Mouse (Mus musculus) CH12.LX (cell line): ENCODE data around the gene Zswim3. TPM values are rescaled to one million over a fixed set of nuclear protein-coding genes. Genes with fewer than 3 reads are reported as not detected.

Experiments used
- DNase-seq: peaks from one replicate; pipeline ENCODE4 v3.0.0-alpha.2; 2013; ENCODE audit errors: extremely low read depth
- H3K27ac ChIP-seq: 2 replicates; pipeline ENCODE4 v1.5.1; 2012; ENCODE audit warnings: low read depth, mild to moderate bottlenecking, control low read depth, moderate library complexity; ENCODE audit not compliant: insufficient read depth
- H3K27me3 ChIP-seq: replicated peaks from 2 replicates; pipeline ENCODE3; 2012; ENCODE audit warnings: inconsistent platforms
- H3K36me3 ChIP-seq, 2 experiments: replicated peaks in 1 of 2; 2 replicates each; pipeline versions ENCODE3 to v1.6.1; 2012; ENCODE audit warnings: inconsistent platforms in 1 of 2, low read length in 1 of 2, mild to moderate bottlenecking in 1 of 2, mixed read lengths in 1 of 2, moderate library complexity in 1 of 2; ENCODE audit not compliant: control insufficient read depth in 1 of 2, insufficient read depth in 1 of 2
- H3K4me1 ChIP-seq, 2 experiments: 2 replicates each; pipeline ENCODE4 v1.6.1; 2012; ENCODE audit warnings: inconsistent platforms in 1 of 2, moderate library complexity in 1 of 2; ENCODE audit not compliant: insufficient read depth in 2 of 2, control insufficient read depth in 1 of 2
- H3K4me2 ChIP-seq: 2 replicates; pipeline ENCODE4 v1.6.1; 2012; ENCODE audit warnings: low read depth, mild to moderate bottlenecking, control low read depth; ENCODE audit not compliant: poor library complexity, insufficient read depth, severe bottlenecking
- H3K4me3 ChIP-seq, 3 experiments: fragments of 150-350 bp in 1 of 3; sonication (generic) in 1 of 3; replicated peaks in 1 of 3; 2 replicates each; pipeline versions ENCODE3 to v1.5.1; 2011 to 2012; ENCODE audit warnings: low read depth in 2 of 3, low read length in 2 of 3, mild to moderate bottlenecking in 2 of 3, moderate library complexity in 2 of 3, control low read depth in 1 of 3, improper control_type of control experiment in 1 of 3, inconsistent platforms in 1 of 3, mixed read lengths in 1 of 3; ENCODE audit not compliant: poor library complexity in 1 of 3
- H3K79me2 ChIP-seq: replicated peaks from 2 replicates; pipeline ENCODE4 v1.6.1; 2012; ENCODE audit warnings: mild to moderate bottlenecking, moderate library complexity; ENCODE audit not compliant: control insufficient read depth, poor library complexity, insufficient read depth, severe bottlenecking; ENCODE audit errors: extremely low read depth
- H3K9ac ChIP-seq: 2 replicates; pipeline ENCODE4 v1.6.1; 2012; ENCODE audit warnings: low read depth, mild to moderate bottlenecking, control low read depth, moderate library complexity; ENCODE audit not compliant: insufficient read depth
- H3K9me3 ChIP-seq: replicated peaks from 2 replicates; pipeline ENCODE3; 2012; ENCODE audit warnings: low read length, inconsistent platforms, mixed read lengths
- CHD1 ChIP-seq: IDR thresholded peaks from 2 replicates; pipeline ENCODE4 v1.6.1; 2012; ENCODE audit warnings: low read depth, low read length, improper control_type of control experiment, inconsistent platforms
- CHD2 ChIP-seq: IDR thresholded peaks from 2 replicates; pipeline ENCODE4 v1.6.1; 2011; ENCODE audit warnings: low read length, improper control_type of control experiment
- CTCF ChIP-seq, 2 experiments: IDR thresholded peaks in 1 of 2; conservative IDR thresholded peaks in 1 of 2; 2 replicates each; pipeline ENCODE4 v1.5.1; 2011 to 2012; ENCODE audit warnings: low read depth in 2 of 2, low read length in 2 of 2, improper control_type of control experiment in 1 of 2, inconsistent platforms in 1 of 2, mild to moderate bottlenecking in 1 of 2, moderate library complexity in 1 of 2
- E2F4 ChIP-seq: IDR thresholded peaks from 2 replicates; pipeline ENCODE4 v1.6.1; 2011; ENCODE audit warnings: low read depth, low read length, improper control_type of control experiment; ENCODE audit not compliant: insufficient replicate concordance
- ELF1 ChIP-seq: IDR thresholded peaks from 2 replicates; pipeline ENCODE4 v1.6.1; 2014; ENCODE audit warnings: low read depth, mild to moderate bottlenecking, inconsistent platforms, low read length, improper control_type of control experiment
- EP300 ChIP-seq: IDR thresholded peaks from 2 replicates; pipeline ENCODE4 v1.6.1; 2011; ENCODE audit warnings: low read length, improper control_type of control experiment
- ETS1 ChIP-seq: conservative IDR thresholded peaks from 2 replicates; pipeline ENCODE4 v1.6.1; 2012; ENCODE audit warnings: low read depth, mild to moderate bottlenecking, inconsistent platforms, low read length, improper control_type of control experiment, moderate library complexity
- GABPA ChIP-seq: IDR thresholded peaks from 2 replicates; pipeline ENCODE4 v1.6.1; 2012; ENCODE audit warnings: low read depth, low read length, improper control_type of control experiment, inconsistent platforms; ENCODE audit not compliant: insufficient replicate concordance
- HCFC1 ChIP-seq: IDR thresholded peaks from 2 replicates; pipeline ENCODE4 v1.6.1; 2012; ENCODE audit warnings: low read depth, mild to moderate bottlenecking, inconsistent platforms, low read length, improper control_type of control experiment
- JUND ChIP-seq: conservative IDR thresholded peaks from 2 replicates; pipeline ENCODE4 v1.6.1; 2011; ENCODE audit warnings: low read depth, low read length, improper control_type of control experiment
- KAT2A ChIP-seq: IDR thresholded peaks from 2 replicates; pipeline ENCODE4 v1.6.1; 2012; ENCODE audit warnings: low read length, improper control_type of control experiment, inconsistent platforms; ENCODE audit not compliant: insufficient replicate concordance
- MAFK ChIP-seq: IDR thresholded peaks from 2 replicates; pipeline ENCODE4 v1.6.1; 2011; ENCODE audit warnings: low read length, improper control_type of control experiment; ENCODE audit not compliant: insufficient replicate concordance
- MYC ChIP-seq: IDR thresholded peaks from 2 replicates; pipeline ENCODE4 v1.6.1; 2011; ENCODE audit warnings: low read depth, mild to moderate bottlenecking, improper control_type of control experiment, low read length
- NELFE ChIP-seq: IDR thresholded peaks from 2 replicates; pipeline ENCODE4 v1.6.1; 2011; ENCODE audit warnings: low read depth, low read length, improper control_type of control experiment
- NRF1 ChIP-seq: IDR thresholded peaks from 2 replicates; pipeline ENCODE4 v1.6.1; 2014; ENCODE audit warnings: low read depth, mild to moderate bottlenecking, inconsistent platforms, low read length, improper control_type of control experiment, moderate library complexity
- PAX5 ChIP-seq: IDR thresholded peaks from 2 replicates; pipeline ENCODE4 v1.6.1; 2012; ENCODE audit warnings: low read length, inconsistent platforms, mixed read lengths
- POLR2A ChIP-seq: IDR thresholded peaks from 2 replicates; pipeline ENCODE4 v1.6.1; 2011; ENCODE audit warnings: low read depth, mild to moderate bottlenecking, improper control_type of control experiment, low read length
- RAD21 ChIP-seq: IDR thresholded peaks from 2 replicates; pipeline ENCODE4 v1.6.1; 2011; ENCODE audit warnings: low read depth, mild to moderate bottlenecking, low read length, improper control_type of control experiment, moderate library complexity
- SIN3A ChIP-seq: IDR thresholded peaks from 2 replicates; pipeline ENCODE4 v1.6.1; 2012; ENCODE audit warnings: low read length, improper control_type of control experiment, inconsistent platforms
- SMC3 ChIP-seq: IDR thresholded peaks from 2 replicates; pipeline ENCODE4 v1.6.1; 2011; ENCODE audit warnings: low read depth, low read length, improper control_type of control experiment
- TBP ChIP-seq: conservative IDR thresholded peaks from 2 replicates; pipeline ENCODE4 v1.6.1; 2011; ENCODE audit warnings: low read depth, low read length, improper control_type of control experiment
- TCF12 ChIP-seq: IDR thresholded peaks from 2 replicates; pipeline ENCODE4 v1.6.1; 2014; ENCODE audit warnings: low read depth, mild to moderate bottlenecking, inconsistent platforms, low read length, improper control_type of control experiment
- ZC3H11A ChIP-seq: IDR thresholded peaks from 2 replicates; pipeline ENCODE4 v1.6.1; 2012; ENCODE audit warnings: low read depth, mild to moderate bottlenecking, inconsistent platforms, low read length, improper control_type of control experiment
- ZKSCAN1 ChIP-seq: IDR thresholded peaks from 2 replicates; pipeline ENCODE4 v1.6.1; 2012; ENCODE audit warnings: low read depth, inconsistent platforms, low read length, improper control_type of control experiment, borderline replicate concordance
- ZNF384 ChIP-seq: IDR thresholded peaks from 2 replicates; pipeline ENCODE4 v1.6.1; 2012; ENCODE audit warnings: low read depth, low read length, improper control_type of control experiment, inconsistent platforms
- dilution Hi-C: fragments of 300-500 bp; cut with MboI; formaldehyde crosslinking; loops from 2 replicates; pipeline ENCODE4 v1.14.3; 2020; ENCODE audit warnings: low sequenced_read_pairs; ENCODE audit not compliant: extremely low pct_unique_long_range_greater_than_20kb, extremely low pct_ligation_motif_present
- in situ Hi-C: fragments of 300-500 bp; cut with MboI; formaldehyde crosslinking; loops from 3 replicates; pipeline ENCODE4 v1.14.3; 2019; ENCODE audit warnings: low sequenced_read_pairs, low pct_ligation_motif_present, low pct_unique_long_range_greater_than_20kb, mixed read lengths
- polyA plus RNA-seq: library from polyadenylated mRNA; unstranded; fragments of >175 nt; gene quantifications from 2 replicates; pipeline ENCODE4 v1.2.1, GENCODE M21; 2012; ENCODE audit warnings: low read depth; ENCODE audit not compliant: insufficient read length
- total RNA-seq, 2 experiments: library from RNA; depleted of rRNA; stranded (reverse); fragments of 300-350 nt in 1 of 2; fragments of >200 nt in 1 of 2; gene quantifications; 2 replicates each; pipeline ENCODE4 v1.2.3; 2012 to 2014

Gene Zswim3
- total and polyA plus RNA-seq, 3 experiments: 2.3 to 3.5 (median 2.5) TPM

- Histone ChIP-seq H3K4me2 (no peak overlapping the region), H3K27me3 (peaks cover 1% of the 10 kb centered on the region), H3K36me3 (peaks cover 32 to 43% of the 10 kb centered on the region in 2 experiments), H3K9me3 (no peaks in the 10 kb centered on the region), H3K79me2 (no peaks in the 10 kb centered on the region), H3K4me3 (no peak overlapping the region), H3K4me1 (peaks cover 12 to 28% of the 10 kb centered on the region in 2 experiments), H3K9ac (no peak overlapping the region), H3K27ac (no peak overlapping the region)
- in situ Hi-C loops (no loop called here), dilution Hi-C loops (no loop called here)
- DNase-seq: no peak
- TF ChIP-seq MAFK (no peak), EP300 (no peak), E2F4 (no peak), ELF1 (no peak), TCF12 (no peak), ZNF384 (no peak), CHD1 (no peak), TBP (no peak), RAD21 (no peak), POLR2A (no peak), PAX5 (no peak), CHD2 (no peak), CTCF (conservative IDR thresholded peaks at IDR 0.05 in 1 of 2, IDR thresholded peaks at IDR 0.05 in 1 of 2; ENCODE audit: low read depth in 2 of 2, low read length in 2 of 2) (no peak), KAT2A (no peak), ETS1 (no peak), NRF1 (no peak), ZKSCAN1 (no peak), HCFC1 (no peak)
Measured at GRCm38 (mm10) chr2:164835164-164835563, 30.3 kb downstream of the Zswim3 start.

- Histone ChIP-seq H3K4me2 (no peak overlapping the region), H3K27me3 (no peaks in the 10 kb centered on the region), H3K4me3 (no peak overlapping the region), H3K4me1 (no peaks in the 10 kb centered on the region), H3K79me2 (no peaks in the 10 kb centered on the region), H3K36me3 (no peaks in the 10 kb centered on the region), H3K9me3 (peaks cover 7% of the 10 kb centered on the region), H3K27ac (no peak overlapping the region)
- no peak for DNase-seq
- dilution Hi-C loops (no loop called here), in situ Hi-C loops (no loop called here)
- TF ChIP-seq JUND: no peak
- TF ChIP-seq SIN3A: no peak
- TF ChIP-seq ZC3H11A: no peak
- peak; percentile 35 to 60; a peak in 3 of 4 replicates for TF ChIP-seq CTCF (conservative IDR thresholded peaks at IDR 0.05 in 1 of 2, IDR thresholded peaks at IDR 0.05 in 1 of 2; ENCODE audit: low read depth in 2 of 2, low read length in 2 of 2)
- TF ChIP-seq SMC3: peak; percentile 29
- no peak for TF ChIP-seq GABPA
- no peak for TF ChIP-seq NELFE
- TF ChIP-seq MYC: no peak
- TF ChIP-seq ZNF384: no peak
- peak; percentile 43 for TF ChIP-seq RAD21
- no peak for TF ChIP-seq POLR2A
- TF ChIP-seq PAX5: no peak
- TF ChIP-seq, all 38 proteins: peak for 3
- no peak overlapping the region for H3K9ac ChIP-seq
Measured at GRCm38 (mm10) chr2:164845782-164846181, 40.9 kb downstream of the Zswim3 start.
